In genomic region chr17:46602212-46602611, GRCm38 (mm10) we compare ENCODE assay signal across 8 mouse cellular contexts. TPM values are rescaled to one million over a fixed set of nuclear protein-coding genes. Genes with fewer than 3 reads are reported as not detected.
DNase-seq lines count a peak whose midpoint lies in the region; ATAC-seq lines count a peak whose summit lies in the region.

No protein-coding gene starts in this region.

- peaks cover 47% of the 10 kb centered on the region for H3K4me1 ChIP-seq in embryonic facial prominence, embryonic 15.5 days

- peak overlapping the region; percentile 77 for H3K27ac ChIP-seq in embryonic facial prominence, embryonic 15.5 days (replicated peaks)

- 26% methylated on average over 9 of the region's 9 CpGs for WGBS in embryonic facial prominence, embryonic 15.5 days

- no peak overlapping the region for H3K4me3 ChIP-seq in embryonic facial prominence, embryonic 15.5 days (replicated peaks)

- peak; percentile 36 for DNase-seq in kidney, adult 9 months
- DNase-seq in kidney, adult 11 months: no peak
- DNase-seq in kidney, postnatal 4 days: peak; percentile 55 to 71
- DNase-seq in layer of hippocampus, postnatal 36 days: no peak
- no peak for DNase-seq in adipocyte (ENCODE audit: low spot score)
- no peak for DNase-seq in ovary, postnatal 36 days (ENCODE audit: low spot score)

- H3K9ac ChIP-seq in embryonic facial prominence, embryonic 15.5 days: no peak overlapping the region

- no peaks in the 10 kb centered on the region for H3K36me3 ChIP-seq in embryonic facial prominence, embryonic 15.5 days

- H3K4me2 ChIP-seq in embryonic facial prominence, embryonic 15.5 days (replicated peaks): 0 out of 2 replicates have a peak overlapping the region, but pooled peaks have one; percentile 24

- peak; percentile 65 for ATAC-seq in embryonic facial prominence, embryonic 15.5 days (ENCODE audit: insufficient number of reproducible peaks, low FRiP score, low TSS enrichment, low read depth)
- peak; percentile 47; the same call in 1 of the 2 replicates for ATAC-seq in monocyte, adult 5-6 weeks (replicated peaks; ENCODE audit: insufficient number of reproducible peaks, low FRiP score, low TSS enrichment, poor library complexity, severe bottlenecking)

- H3K27me3 ChIP-seq in embryonic facial prominence, embryonic 15.5 days: no peaks in the 10 kb centered on the region

- no peaks in the 10 kb centered on the region for H3K9me3 ChIP-seq in embryonic facial prominence, embryonic 15.5 days (replicated peaks)

RNA-seq across cellular contexts. Expression of gene Ptk7, which starts 27.1 kb away (rescaled TPM):
- 156 and 161 TPM in 2 replicates for polyA plus RNA-seq in embryonic facial prominence, embryonic 15.5 days (2015; fragmentation: Nextera tagmentation; extraction: Ambion mirVana)
- not detected in 3 replicates for total RNA-seq in monocyte, adult 5-6 weeks (2017)
- 1 to 10 TPM; 8.5 to 9.6 TPM for total RNA-seq in layer of hippocampus, postnatal 36 days (2021)

RNA-seq across cellular contexts. Expression of gene Klc4, which starts 43.6 kb away (rescaled TPM):
- polyA plus RNA-seq in embryonic facial prominence, embryonic 15.5 days (2015; fragmentation: Nextera tagmentation; extraction: Ambion mirVana): 23.4 and 24.5 TPM in 2 replicates
- 15.6 to 18.9 TPM (median 18.5 TPM) in 3 replicates for total RNA-seq in monocyte, adult 5-6 weeks (2017)
- 10 to 100 TPM; 19.0 to 19.7 TPM for total RNA-seq in layer of hippocampus, postnatal 36 days (2021)

RNA-seq across cellular contexts. Expression of gene Mrpl2, which starts 43.8 kb away (rescaled TPM):
- polyA plus RNA-seq in embryonic facial prominence, embryonic 15.5 days (2015; fragmentation: Nextera tagmentation; extraction: Ambion mirVana): 92.9 and 95.8 TPM in 2 replicates
- total RNA-seq in monocyte, adult 5-6 weeks (2017): 26.1 to 33.3 TPM (median 28.5 TPM) in 3 replicates
- 10 to 100 TPM; 45.3 to 50.7 TPM for total RNA-seq in layer of hippocampus, postnatal 36 days (2021)

RNA-seq across cellular contexts. Expression of gene Srf, which starts 46.2 kb away (rescaled TPM):
- polyA plus RNA-seq in embryonic facial prominence, embryonic 15.5 days (2015; fragmentation: Nextera tagmentation; extraction: Ambion mirVana): 8.6 and 8.8 TPM in 2 replicates
- total RNA-seq in monocyte, adult 5-6 weeks (2017): 24.8 to 46.0 TPM (median 36.6 TPM) in 3 replicates
- 10 to 100 TPM; 82.3 to 83.6 TPM for total RNA-seq in layer of hippocampus, postnatal 36 days (2021)

RNA-seq across cellular contexts. Expression of gene Cul7, which starts 47.9 kb away (rescaled TPM):
- 64.0 and 64.1 TPM in 2 replicates for polyA plus RNA-seq in embryonic facial prominence, embryonic 15.5 days (2015; fragmentation: Nextera tagmentation; extraction: Ambion mirVana)
- 2.0 to 3.2 TPM (median 3.2 TPM) in 3 replicates for total RNA-seq in monocyte, adult 5-6 weeks (2017)
- 10 to 100 TPM; 18.4 to 20.0 TPM for total RNA-seq in layer of hippocampus, postnatal 36 days (2021)

Comparison
In these comparisons a context has a peak if more than half of its experiments do, and no peak if none do; other contexts are left out.
1. DNase-seq: peak in kidney, adult 9 months (single experiment) and kidney, postnatal 4 days (2 of 2); none in kidney, adult 11 months (single experiment), layer of hippocampus, postnatal 36 days (0 of 2), adipocyte (single experiment) and ovary, postnatal 36 days (single experiment).